Mouse (Mus musculus) stomach, postnatal 0 days (tissue): ENCODE measurements around the gene Zdhhc22.

ENCODE experiments used
- CTCF ChIP-seq: IDR thresholded peaks from 2 replicates; pipeline ENCODE4 v1.5.1; 2016; ENCODE audit warnings: antibody characterized with exemption, low read depth, mild to moderate bottlenecking, moderate library complexity
- EP300 ChIP-seq: optimal IDR thresholded peaks from 2 replicates; pipeline ENCODE3; 2016; ENCODE audit warnings: antibody characterized with exemption

DNA sequence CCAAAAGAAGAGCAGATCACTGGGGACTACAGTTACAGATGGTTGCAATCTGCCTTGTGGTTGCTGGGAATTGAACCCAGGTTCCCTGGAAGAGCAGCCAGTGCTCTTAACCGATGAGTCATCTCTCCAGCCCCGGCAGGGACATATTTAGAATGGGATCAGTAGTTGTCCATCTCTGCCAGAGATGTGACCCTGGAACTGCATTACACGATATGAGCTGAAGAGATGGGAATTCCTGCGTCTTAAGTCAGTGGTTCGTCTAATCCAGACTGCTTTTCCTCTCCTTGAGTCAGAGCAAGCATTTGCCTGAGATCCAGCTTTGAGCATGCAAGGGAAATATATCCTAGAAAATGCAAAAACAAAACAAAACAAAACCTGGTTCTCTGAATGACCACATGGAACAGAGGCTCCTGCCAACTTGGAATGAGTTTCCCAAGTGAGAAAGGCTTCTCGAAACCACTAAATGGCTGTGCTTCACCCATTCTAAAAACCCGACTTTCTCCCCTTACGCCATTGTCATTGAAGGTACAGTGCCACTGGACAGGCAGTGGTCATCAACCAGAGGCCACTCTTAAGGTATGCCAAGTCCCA is 54.4 kb downstream of the Zdhhc22 start:
- TF ChIP-seq CTCF (no peak), EP300 (no peak)
